Mouse (Mus musculus): ENCODE data around the gene Kif26a.

DNA sequence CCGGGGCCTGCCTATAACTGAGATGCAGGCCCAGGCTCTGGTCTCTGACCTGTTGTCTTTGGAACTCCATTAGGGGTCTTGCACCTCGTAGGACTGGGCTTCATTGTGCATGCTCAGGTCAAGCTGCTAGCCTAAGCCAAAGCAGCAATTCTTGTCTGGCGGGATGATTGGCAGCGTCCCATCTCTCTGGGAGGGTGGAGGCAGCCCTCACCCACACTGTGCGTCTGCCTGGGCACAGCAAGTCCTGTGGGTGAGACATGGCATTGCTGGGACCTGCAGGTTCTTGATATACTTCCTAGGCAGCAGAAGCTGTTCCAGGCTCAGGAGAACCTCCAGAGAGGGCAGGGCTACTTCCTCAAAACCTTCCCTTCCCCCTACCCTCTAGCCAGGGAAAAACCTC, 29.0 kb upstream of the Kif26a start:
- TF ChIP-seq EP300 (IDR thresholded peaks at IDR 0.05; ENCODE audit: insufficient read depth, low read depth, low read length), result no peak
- TF ChIP-seq CTCF (IDR thresholded peaks at IDR 0.05), result no peak
- no peak for TF ChIP-seq POLR2A (IDR thresholded peaks at IDR 0.05; ENCODE audit: insufficient read depth, low read depth, low read length)
